Mouse (Mus musculus) layer of hippocampus, postnatal 10 days (tissue): ENCODE results near the gene Zfp365. TPM values are rescaled to one million over a fixed set of nuclear protein-coding genes. Genes with fewer than 3 reads are reported as not detected.
A peak's percentile ranks its signal among the peaks of the same experiment; 100 is the strongest.

Source experiments
- DNase-seq, 2 experiments: peaks; one replicate each; pipeline ENCODE4 v3.0.0; 2021; ENCODE audit warnings: low spot score in 2 of 2
- long read RNA-seq: library from polyadenylated mRNA; stranded (forward); transcript quantifications from one replicate; pipeline ENCODE4 v2.0.0, GENCODE M21; 2023
- total RNA-seq, 2 experiments: library from RNA; stranded (reverse); gene quantifications; 2 replicates each; pipeline ENCODE4 v1.2.3; 2021

The Zfp365 gene
- 10 to 100 TPM; 68.7 to 73.4 TPM for total RNA-seq
- long read RNA-seq, full-length matches to known transcripts = 37 of 45 reads
- long read RNA-seq, partial matches to known transcripts = 4 of 45 reads
- long read RNA-seq, other reads (novel, unspliced or antisense) = 4 of 45 reads

- peak; percentile 82 to 85 for DNase-seq
Measured at GRCm38 (mm10) chr10:67912337-67912776, at the start of gene Zfp365. Gene Zfp365, minus strand, starts transcription at chr10:67912662.

DNA sequence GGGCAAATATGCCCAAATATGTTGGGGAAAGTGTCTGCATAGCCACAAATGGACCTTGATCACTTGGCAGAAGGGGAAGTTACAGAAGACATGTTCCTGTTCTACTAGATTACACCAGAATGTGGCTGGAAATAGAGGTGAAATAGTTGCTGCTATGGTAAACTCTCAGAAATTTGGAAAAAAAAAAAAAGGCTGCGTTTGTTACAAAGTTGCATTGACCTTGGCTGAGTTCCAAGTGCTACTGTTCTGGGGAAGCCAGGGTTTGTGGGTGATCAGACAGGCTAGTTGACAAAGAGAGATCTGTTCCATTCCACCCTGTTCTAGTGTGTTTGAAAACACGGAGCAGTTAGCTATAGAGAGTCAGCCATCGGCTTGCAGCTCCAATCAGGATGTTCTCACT is 47.5 kb upstream of the Zfp365 start:
- no peak for DNase-seq

DNA sequence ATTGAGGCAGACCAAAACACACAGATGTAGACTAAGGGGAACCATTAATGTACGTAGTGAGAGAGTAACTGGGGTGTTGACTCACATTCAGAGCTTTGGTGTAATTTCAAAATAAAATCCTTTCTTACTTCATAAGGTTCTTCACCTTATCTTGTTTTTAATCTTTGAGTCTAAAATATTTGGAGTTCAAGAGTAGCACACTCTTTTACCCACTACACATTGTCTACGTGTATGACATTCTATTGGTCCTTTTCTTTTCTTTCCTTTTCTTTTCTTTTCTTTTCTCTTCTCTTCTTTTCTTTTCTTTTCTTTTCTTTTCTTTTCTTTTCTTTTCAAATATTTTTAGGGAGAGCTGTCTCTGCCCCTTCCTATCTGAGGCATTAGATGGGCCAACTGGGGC is 43.5 kb upstream of the Zfp365 start:
- DNase-seq = no peak

GRCm38 (mm10) chr10:67951690-67952089 is 39.2 kb upstream of the Zfp365 start:
- no peak for DNase-seq

DNA sequence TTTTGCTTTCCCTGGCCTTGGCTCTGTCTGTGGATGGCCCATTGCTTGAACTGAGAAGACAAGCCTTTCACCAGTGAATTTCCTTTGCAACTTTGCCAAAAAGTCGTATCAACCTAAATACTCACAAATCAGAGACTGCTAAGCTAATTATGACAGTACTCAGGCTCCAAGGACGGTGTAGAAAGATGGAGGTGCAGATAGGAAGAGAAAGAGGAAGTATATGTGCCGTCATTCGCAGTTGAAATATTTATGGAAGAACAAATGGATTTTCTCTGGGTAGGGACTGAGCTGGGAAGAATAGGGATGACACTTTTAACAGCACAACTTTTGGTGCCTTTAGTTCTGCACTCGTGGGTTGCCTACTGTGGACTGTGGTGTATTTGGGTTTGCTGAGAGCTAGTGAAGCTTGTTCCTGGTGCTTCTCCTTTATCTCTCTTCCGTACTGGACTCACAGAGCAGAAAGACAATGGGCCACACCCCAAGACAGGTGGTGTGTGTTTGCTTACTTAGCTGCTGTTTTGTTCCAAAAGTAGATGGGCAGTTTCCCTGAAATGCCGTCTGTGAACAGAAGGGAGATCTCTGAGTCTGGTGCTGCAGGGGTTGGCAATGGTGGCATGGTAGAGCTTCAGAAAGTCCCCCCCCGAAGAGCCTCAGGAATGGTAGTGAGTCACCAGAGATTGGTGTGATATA is 37.7 kb upstream of the Zfp365 start:
- DNase-seq = no peak

DNA sequence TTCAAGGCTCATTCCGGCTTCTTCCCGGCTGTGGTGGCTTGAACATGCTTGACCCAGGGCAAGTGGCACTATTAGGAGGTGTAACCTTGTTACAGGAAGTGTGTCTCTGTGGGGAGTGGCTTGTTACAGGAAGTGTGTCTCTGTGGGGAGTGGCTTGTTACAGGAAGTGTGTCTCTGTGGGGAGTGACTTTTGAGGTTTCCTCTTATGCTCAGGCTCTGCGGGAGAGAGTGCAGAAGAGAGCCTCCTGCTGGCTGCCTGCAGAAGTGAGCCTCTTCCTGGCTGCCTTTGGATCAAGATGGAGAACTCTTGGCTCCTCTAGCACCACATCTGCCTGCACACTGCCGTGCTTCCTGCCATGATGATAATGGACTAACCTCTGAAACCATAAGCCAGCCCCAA is 31.1 kb upstream of the Zfp365 start:
- no peak for DNase-seq

DNA sequence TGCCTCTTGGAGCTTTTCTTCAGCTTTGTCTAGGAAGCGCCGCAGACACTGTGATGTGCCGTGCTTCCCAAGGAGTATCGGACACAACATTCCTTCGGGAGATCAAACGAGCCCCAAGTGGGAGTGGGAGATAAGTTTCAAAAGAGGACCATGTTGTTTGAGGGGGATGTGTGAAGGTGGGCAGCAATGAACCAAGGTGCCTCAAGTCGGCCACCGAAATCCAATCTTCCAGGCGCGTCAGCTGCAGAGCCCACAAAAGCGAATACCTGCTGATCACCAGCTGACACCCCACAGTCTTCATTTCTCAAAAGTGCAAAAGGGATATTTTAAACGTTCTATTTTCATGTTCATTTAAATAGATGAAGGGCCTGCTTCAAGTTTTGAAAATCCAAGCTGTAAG is 27.1 kb upstream of the Zfp365 start:
- no peak for DNase-seq

DNA sequence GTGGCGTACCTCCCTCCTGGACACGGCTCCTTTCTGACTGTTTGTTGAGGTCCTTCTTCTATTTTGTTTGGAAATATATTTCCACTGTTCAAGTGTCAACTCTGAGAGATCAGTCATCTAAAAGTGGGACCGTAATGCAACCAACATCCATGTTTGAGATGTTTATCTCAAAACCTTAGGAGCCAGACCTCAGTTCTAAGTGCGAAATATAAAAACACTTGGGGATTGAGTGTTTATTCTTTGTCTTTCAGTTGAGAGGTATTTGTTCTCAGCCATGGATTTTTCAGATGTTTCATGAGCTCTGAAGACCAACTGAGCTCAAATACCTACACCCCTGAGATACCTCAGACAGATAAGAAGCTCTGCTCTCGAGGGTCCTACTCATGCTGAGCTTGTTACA is 25.3 kb upstream of the Zfp365 start:
- no peak for DNase-seq

DNA sequence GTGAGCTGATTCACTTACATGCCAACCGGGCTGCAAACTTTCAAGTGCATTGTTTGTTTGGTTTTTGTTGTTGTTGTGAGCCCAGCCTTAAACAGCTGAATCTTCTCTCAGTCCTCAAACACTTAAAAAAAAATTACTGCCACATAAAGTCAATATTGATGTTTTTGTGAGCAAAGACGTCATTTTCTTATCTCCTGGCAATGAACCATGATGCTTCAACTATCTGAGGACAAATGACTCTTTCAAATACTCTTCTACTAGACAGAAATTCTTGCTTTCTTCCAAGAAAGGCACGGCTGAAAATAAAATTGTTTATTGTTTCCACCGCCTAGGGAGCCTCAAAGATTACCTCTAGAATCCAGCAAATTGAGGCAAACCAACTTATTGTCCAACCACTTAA is 24.5 kb upstream of the Zfp365 start:
- no peak for DNase-seq

GRCm38 (mm10) chr10:67932780-67933179 is 20.3 kb upstream of the Zfp365 start:
- no peak for DNase-seq

DNA sequence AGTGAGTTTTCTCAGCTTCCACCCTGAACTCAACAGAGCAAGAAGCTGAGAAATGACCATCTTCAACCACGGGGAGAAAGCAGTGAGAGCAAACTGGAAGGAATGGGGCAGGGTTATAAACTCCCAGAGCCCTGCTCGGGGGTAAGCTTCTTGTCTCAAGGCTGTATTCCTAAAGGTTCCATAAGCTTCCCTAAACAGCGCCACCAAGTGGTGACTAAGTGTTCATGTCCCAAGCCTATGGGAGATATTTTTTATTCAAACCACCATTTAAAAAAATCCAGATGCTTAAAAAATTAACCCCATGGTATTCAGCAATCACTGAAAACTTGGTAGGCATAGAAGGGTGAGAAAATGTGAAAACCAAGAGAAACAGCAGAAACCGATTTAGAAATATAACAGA is 18.9 kb upstream of the Zfp365 start:
- no peak for DNase-seq

- DNase-seq = no peak
Measured at GRCm38 (mm10) chr10:67928584-67928983, 16.1 kb upstream of the Zfp365 start.

GRCm38 (mm10) chr10:67927718-67928455 is 15.4 kb upstream of the Zfp365 start:
- no peak for DNase-seq

GRCm38 (mm10) chr10:67924030-67924429 is 11.6 kb upstream of the Zfp365 start:
- no peak for DNase-seq

GRCm38 (mm10) chr10:67921777-67922176 is 9.3 kb upstream of the Zfp365 start:
- no peak for DNase-seq

DNA sequence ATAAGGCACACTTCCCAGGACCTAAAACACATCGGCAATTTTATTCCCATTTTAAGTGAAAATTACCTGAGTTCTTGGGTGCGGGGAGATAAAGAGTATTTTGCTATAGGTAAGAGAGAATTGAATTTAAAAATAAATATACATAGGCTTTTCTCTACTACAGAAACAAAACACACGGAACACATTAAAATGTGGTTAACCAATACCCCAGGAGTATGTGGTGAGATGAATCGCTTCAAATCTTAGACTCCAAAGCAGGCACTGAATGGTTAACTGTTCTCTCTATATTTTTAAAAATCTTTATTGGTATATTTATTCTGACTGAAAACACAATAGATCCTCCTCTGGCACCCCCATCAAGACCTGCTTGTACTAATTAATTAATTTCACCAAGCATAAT is 7.2 kb upstream of the Zfp365 start:
- DNase-seq = no peak

DNA sequence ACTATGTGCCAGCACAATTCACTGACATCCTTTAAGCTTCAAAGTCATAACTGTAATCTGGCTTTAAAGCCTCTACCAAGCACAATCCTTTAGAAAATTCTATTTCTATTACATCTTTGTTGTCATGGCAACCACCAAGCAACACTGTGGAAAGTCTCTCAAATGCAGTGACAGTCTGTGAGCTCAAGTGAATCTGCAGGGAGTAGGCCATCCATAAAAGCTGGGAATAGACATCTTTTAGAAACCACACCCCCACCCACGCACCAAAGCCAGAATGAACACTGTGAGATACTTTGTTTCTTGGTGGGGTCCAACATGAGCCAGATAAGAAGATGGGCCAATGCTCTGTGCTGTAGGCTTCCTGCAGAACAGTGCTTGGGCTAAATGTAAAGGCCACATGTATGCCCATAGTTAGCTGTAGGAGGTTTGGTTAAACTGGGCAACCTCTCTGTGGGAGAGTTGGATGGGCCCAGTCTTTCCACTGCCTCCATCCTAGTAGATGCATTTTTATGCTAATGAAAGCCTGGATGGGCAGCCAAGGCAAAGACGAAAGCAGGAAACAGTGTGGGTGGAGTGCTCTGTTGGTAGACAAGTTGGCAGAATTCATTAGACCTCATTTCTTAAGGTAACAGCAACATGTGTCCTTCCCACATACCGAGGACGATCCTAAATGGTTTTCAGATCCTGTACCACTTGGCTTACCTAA is 5.9 kb upstream of the Zfp365 start:
- DNase-seq = no peak

DNA sequence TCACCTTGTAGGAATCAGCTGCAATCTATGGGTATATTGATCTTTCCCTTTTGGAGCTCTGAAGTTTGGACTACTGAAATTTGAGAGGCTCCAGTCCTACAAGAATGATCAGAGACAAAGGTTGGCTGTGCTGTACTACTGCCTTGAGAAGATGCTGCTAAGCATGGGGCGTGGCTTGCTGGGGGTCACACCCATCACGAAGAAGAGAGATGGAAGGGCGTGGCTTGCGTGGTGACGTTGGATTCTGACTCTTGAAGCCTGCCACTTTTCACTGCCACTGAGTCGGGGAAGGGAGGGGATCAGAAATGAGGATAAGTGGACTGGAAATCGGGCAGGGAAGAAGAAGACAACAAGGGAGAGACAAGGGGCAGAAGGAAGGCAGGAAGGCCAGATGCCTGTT is 4.9 kb upstream of the Zfp365 start:
- DNase-seq = no peak

DNA sequence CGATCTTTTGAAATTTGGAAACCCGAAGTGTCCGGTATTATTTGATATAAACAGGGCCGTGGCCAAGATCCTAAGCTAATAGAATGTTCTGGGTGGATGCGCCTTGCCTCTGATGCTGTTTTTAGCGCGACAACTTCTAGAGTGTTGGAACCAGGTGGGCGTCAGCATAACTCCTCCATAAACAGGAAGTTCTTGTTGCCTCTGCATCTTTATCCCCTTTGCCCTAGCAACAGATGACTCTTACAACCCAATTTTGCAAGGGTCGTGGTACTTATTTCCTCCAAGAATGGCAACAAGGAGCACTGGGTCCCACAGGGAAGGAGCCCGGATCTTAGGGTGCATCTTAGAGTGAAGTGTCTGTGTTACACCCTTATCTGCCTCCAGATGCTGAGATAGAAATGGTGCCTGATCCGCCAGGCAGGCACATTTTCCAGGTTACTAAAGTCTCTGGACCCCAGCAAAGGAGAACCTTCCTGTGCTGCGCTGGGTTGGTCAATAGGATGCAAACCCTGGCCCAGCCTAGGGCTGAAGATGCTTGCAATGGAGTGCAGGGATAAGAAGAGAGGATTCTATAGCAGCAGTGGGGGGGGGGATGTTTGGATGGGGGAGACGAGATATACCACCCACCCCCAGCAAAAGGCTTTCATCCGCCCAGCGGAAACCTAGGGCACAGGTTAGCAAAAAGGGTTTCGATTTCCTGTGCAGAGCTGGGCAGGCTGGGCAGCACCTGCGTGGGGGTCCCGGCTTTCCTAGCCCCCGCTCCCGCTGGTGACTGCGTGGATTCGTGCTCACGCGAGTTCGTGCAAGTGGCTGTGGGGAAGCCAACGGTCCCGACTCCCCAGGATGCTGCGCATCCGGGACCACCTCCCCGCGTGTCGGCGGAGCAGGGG is 770 bp downstream of the Zfp365 start:
- DNase-seq = no peak

DNA sequence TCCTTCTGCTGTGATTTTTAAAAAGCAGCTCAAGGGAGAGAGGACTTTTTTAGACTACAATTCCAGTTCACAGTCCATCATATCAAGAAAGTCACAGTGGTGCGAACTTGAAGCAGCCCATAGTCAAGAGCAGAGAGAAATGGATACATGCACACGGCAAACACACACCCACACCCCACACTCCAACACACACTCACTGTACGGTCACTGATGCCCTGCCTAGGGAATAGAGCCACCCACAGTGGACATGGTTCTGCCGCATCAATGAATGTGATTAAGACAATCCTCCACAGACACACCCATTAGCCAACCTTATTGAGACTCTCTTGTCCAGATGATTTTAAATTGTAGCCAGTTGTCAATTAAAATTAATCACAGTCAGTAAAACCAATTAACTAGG is 4.5 kb downstream of the Zfp365 start:
- no peak for DNase-seq

DNA sequence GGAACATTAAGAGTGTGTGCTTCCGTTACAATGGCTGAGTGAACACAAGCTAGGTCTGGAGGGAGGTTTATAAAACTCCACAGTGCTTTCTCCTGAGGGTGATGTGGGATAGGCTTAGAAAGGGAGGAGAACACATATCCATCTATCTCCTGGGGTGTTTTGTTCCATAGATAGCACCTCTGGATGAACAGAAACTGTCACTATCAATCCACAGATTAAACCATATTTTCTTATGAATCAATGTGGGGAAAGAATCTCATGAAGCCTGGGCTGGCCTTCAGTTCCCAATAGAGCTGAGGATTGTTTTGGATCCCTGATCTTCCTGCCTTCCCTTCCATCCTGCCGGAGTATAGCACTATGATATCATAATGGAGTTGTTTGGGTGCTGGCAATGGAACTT is 5.5 kb downstream of the Zfp365 start:
- DNase-seq = no peak
